Mouse (Mus musculus): ENCODE measurements around the gene Dctpp1. TPM values are rescaled to one million over a fixed set of nuclear protein-coding genes. Genes with fewer than 3 reads are reported as not detected.

The Dctpp1 gene
- polyA plus RNA-seq, 1 experiment from 2014 or later = 141 TPM

DNA sequence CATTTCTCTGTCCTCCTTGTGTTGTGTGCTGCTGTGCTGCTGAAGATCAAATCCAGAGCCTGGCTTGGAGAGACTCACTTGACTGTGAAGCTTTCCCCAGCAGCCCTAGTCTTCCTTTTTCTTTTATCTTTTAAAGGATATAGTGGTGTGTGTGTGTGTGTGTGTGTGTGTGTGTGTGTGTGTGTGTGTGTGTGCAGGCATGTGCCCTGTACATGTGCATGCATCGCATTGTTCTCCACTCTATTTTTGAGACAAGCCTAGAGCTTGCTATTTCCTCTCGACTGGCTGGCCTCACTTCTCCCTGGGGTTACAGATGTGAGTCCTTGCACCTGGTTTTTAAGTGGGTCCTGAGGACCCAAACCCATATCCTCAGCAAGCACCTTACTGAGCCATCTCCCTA lies 21.7 kb upstream of the Dctpp1 start:
- 82% methylated on average over 2 of the region's 2 CpGs for WGBS
- no peak overlapping the region for H3K4me3 ChIP-seq (replicated peaks)
- no peaks in the 10 kb centered on the region for H3K9me3 ChIP-seq (replicated peaks)
- ATAC-seq (ENCODE audit: insufficient number of reproducible peaks, low FRiP score, low TSS enrichment, low read depth) = no peak
- H3K4me2 ChIP-seq (replicated peaks) = no peak overlapping the region
- H3K36me3 ChIP-seq = no peaks in the 10 kb centered on the region
- no peaks in the 10 kb centered on the region for H3K27me3 ChIP-seq
- no peak overlapping the region for H3K27ac ChIP-seq (replicated peaks)
- no peak overlapping the region for H3K9ac ChIP-seq
- H3K4me1 ChIP-seq = no peaks in the 10 kb centered on the region

DNA sequence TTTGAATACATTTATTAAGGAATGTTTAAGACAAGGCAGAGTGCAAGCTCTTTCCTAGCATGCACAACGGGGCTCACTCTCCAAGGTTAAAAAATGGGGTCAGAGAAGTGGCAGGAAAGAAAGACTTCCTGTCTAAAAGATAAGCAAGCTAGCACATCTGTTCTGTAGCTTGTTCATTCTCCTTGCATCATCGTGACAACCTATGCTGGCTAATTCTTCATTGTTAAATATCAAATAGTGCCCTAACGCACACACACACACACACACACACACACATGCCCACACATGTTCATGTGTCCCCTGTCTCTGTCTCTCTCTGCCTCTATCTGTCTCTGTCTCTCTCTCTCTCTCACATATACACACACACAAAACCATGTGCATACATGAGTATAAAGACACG lies 20.6 kb upstream of the Dctpp1 start:
- WGBS = 76% methylated on average over 4 of the region's 4 CpGs
- H3K4me3 ChIP-seq (replicated peaks) = no peak overlapping the region
- H3K9me3 ChIP-seq (replicated peaks) = no peaks in the 10 kb centered on the region
- H3K27ac ChIP-seq (replicated peaks) = no peak overlapping the region
- ATAC-seq (ENCODE audit: insufficient number of reproducible peaks, low FRiP score, low TSS enrichment, low read depth) = no peak
- no peaks in the 10 kb centered on the region for H3K27me3 ChIP-seq
- no peaks in the 10 kb centered on the region for H3K4me1 ChIP-seq
- H3K9ac ChIP-seq = no peak overlapping the region
- no peak overlapping the region for H3K4me2 ChIP-seq (replicated peaks)
- no peaks in the 10 kb centered on the region for H3K36me3 ChIP-seq

DNA sequence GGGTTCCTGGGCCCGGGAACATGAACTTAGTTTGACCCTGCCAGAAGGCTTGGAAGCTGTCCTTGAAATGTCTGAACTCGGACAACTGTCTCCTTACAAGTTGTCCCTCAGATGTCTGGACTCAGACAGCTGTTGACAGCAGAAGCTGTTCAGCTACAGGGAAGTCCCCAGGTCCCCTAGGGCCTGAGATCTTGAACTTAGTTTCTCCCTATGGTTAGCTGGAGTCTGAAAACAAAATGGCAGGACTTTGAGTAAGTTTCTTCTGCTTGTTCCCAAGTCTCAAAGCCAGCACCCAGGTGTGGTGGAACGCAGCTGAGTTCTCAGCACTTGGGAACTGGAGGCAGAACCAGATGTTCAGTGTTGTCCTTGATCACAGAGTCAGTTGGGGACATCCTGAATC lies 19.6 kb upstream of the Dctpp1 start:
- no peak overlapping the region for H3K4me2 ChIP-seq (replicated peaks)
- WGBS = 59% methylated on average over 3 of the region's 3 CpGs

DNA sequence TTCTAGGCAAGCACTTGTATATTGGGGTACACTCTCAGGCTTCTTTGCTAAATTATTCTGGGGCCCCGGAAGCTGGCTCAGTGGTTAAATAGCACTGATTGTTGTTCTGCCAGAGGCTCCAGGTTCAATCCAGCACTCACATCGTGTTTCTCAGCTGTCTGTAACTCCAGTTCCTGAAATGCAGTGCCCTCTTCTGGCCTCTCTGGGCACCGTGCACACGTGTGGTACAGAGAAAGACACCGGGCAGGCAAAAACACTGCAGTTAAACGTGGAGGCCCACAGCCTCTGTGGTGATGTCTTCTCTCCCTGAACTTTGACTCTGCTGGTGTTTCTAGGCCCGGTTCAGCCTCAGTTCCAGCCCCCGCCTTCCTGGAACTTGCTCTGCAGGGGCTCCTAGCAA lies 17.8 kb upstream of the Dctpp1 start:
- Histone ChIP-seq H3K27ac (replicated peaks) (no peak overlapping the region), H3K36me3 (no peaks in the 10 kb centered on the region), H3K9me3 (replicated peaks) (no peaks in the 10 kb centered on the region), H3K4me3 (replicated peaks) (no peak overlapping the region), H3K4me2 (replicated peaks) (no peak overlapping the region), H3K4me1 (peaks cover 7% of the 10 kb centered on the region; the same call in 1 of the 2 replicates), H3K27me3 (no peaks in the 10 kb centered on the region), H3K9ac (no peak overlapping the region)
- 25% methylated on average over 8 of the region's 8 CpGs for WGBS
- no peak; the same call in 1 of the 2 replicates for ATAC-seq (ENCODE audit: insufficient number of reproducible peaks, low FRiP score, low TSS enrichment, low read depth)

More for the DNA sequence above, 19.6 kb upstream of the Dctpp1 start:
- no peak overlapping the region for H3K9ac ChIP-seq
- no peak overlapping the region for H3K27ac ChIP-seq (replicated peaks)
- H3K9me3 ChIP-seq (replicated peaks) = no peaks in the 10 kb centered on the region
- no peaks in the 10 kb centered on the region for H3K36me3 ChIP-seq
- H3K4me3 ChIP-seq (replicated peaks) = no peak overlapping the region
- H3K4me1 ChIP-seq = no peaks in the 10 kb centered on the region
- no peak for ATAC-seq (ENCODE audit: insufficient number of reproducible peaks, low FRiP score, low TSS enrichment, low read depth)
- no peaks in the 10 kb centered on the region for H3K27me3 ChIP-seq

DNA sequence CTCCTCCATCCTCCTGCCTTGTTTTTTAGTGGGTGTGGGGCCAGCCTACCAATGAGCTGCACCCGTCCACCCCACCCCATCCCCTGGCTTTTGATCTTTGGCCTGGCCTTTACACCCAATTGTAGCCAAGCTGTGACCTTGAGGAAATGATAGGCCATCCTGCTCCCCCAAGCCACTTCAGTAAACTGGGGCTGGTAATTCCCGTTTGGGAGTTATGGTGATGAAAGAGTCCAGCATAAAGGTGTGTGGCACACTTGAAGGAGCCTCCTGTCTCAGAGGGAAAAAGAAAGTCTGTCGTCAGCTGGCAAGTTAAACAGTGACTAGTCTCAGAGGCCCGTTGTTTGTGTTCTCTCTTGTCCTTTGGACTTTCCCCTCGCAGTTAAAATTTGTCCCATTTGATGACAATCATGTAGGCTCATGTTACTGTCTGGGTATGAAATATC lies 16.0 kb upstream of the Dctpp1 start:
- Histone ChIP-seq H3K9me3 (replicated peaks) (no peaks in the 10 kb centered on the region), H3K4me1 (peaks cover 18% of the 10 kb centered on the region), H3K27ac (replicated peaks) (no peak overlapping the region), H3K36me3 (peaks cover under 1% of the 10 kb centered on the region; the same call in 1 of the 2 replicates), H3K9ac (no peak overlapping the region), H3K27me3 (no peaks in the 10 kb centered on the region), H3K4me3 (replicated peaks) (no peak overlapping the region), H3K4me2 (replicated peaks) (no peak overlapping the region)
- WGBS = 53% methylated on average over 5 of the region's 5 CpGs
- no peak for ATAC-seq (ENCODE audit: insufficient number of reproducible peaks, low FRiP score, low TSS enrichment, low read depth)

DNA sequence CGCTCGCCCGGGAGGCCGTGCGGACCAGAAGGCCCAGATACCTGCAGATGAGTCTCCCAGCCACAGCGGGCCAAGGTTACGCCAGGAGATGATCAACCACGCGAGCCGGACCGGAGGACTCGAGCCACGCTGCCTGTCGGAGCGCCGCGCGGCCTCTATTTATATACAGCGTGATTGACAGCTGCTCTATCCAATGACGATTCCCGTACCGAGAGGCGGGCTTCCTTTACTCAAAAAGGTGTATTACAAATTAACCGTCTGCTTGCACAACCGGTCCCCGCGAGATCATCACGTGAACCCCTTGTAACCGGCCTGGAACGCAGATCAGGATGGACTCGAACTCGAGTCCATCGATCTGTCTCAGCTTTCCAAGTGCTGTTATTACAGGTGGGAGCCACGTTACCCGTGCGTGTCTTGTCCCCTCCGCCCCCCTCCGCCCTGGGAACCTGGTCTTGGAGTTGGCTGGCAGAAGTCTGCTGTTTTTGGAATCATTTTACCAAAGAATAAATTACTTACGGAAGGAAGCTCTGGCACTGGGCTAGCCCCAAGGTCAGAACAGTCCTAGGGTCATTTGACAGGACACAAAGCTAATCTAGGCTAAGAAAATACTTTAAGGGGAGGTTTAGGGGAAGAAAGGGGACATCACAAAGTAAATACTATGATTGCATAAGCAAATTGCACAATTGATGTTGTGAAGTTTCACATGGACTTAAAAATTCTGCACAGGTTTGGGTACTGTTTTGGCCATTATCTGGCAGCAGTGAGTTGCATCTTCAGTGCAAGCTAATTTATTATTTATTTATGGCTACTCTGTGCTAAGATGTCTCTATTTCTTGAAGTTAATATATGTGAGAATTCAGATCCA lies 13.6 kb upstream of the Dctpp1 start, which contains the start of gene Sephs2:
Gene Sephs2 (minus strand): TSS at position 131 of the 865 bp plus-strand sequence.
- peak within 1 kb of the TSS; percentile 84 for H3K4me3 ChIP-seq (replicated peaks)
- H3K9me3 ChIP-seq (replicated peaks) = no peaks in the 10 kb centered on the region
- H3K36me3 ChIP-seq = peaks cover 21% of the 10 kb centered on the region
- H3K4me1 ChIP-seq = peaks cover 18% of the 10 kb centered on the region
- H3K27ac ChIP-seq (replicated peaks) = peak within 1 kb of the TSS; percentile 88
- peak within 1 kb of the TSS; percentile 79 for H3K4me2 ChIP-seq (replicated peaks)
- no peak; the same call in none of the 2 replicates for ATAC-seq (ENCODE audit: insufficient number of reproducible peaks, low FRiP score, low TSS enrichment, low read depth)
- peak within 1 kb of the TSS; percentile 85 for H3K9ac ChIP-seq
- 1% methylated on average over 39 of the region's 39 CpGs for WGBS
- no peaks in the 10 kb centered on the region for H3K27me3 ChIP-seq

DNA sequence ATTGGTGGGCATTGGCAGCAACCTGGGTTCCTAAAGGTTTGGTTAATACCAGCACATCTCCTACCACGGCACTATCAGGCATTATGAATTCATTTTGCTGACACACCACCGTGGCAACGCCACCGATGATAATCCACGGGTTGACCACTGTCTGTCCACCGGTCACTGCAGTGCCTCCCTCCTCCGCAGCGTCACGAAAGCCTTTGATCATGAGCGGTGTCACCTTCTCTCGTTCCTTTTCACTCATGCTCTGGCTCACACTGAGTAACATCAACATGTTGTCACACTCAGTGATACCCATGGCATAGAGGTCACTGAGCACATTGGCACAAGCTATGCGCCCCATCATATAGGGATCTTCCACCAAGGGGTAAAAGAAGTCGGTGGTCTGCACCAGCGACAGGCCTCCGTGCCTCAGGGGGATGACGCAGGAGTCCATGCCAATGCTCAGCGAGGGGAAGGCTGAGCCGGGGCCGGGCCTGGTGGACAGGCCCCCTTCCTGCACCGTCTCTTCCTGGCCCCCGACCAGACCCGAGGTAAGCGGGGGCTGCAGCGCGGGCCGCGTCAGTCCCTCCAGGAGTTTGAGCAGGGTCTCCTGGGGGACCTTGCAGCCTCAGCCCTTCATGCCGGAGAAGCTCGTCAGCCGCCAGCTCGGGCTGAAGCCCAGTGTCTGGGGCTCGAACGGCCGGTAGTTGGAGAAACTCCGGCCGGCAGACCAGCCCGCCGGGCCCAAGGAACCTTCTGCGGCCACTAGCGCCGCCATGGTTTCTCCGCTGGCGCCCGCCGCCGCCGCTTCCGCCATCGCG lies 12.8 kb upstream of the Dctpp1 start:
- Histone ChIP-seq H3K4me3 (replicated peaks) (peak overlapping the region; percentile 84), H3K27me3 (no peaks in the 10 kb centered on the region), H3K4me2 (replicated peaks) (peak overlapping the region; percentile 79), H3K36me3 (peaks cover 28% of the 10 kb centered on the region), H3K4me1 (peaks cover 18% of the 10 kb centered on the region), H3K27ac (replicated peaks) (peak overlapping the region; percentile 88), H3K9ac (peak overlapping the region; percentile 85), H3K9me3 (replicated peaks) (no peaks in the 10 kb centered on the region)
- no peak; the same call in none of the 2 replicates for ATAC-seq (ENCODE audit: insufficient number of reproducible peaks, low FRiP score, low TSS enrichment, low read depth)
- WGBS = 16% methylated on average over 50 of the region's 50 CpGs

DNA sequence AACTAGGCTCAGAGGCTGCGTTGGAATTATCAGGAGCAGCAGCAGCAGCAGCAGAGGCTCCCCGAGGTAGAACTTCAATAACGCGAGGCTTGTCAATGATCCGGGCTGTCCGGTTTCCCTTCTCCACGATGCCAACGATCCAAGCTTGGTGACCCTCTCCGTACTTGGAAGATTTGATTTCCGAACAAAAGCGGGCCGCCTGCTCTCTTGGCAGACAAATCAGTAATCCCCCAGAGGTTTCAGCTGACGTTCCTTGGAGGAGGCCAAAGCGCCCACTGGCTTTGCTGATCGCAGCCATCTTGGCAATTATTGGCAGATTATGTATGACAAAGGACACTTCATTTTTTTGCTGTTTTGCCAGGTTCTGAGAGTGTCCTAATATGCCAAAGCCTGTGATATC lies 12.1 kb upstream of the Dctpp1 start:
- ATAC-seq (ENCODE audit: insufficient number of reproducible peaks, low FRiP score, low TSS enrichment, low read depth) = no peak
- Histone ChIP-seq H3K9me3 (replicated peaks) (no peaks in the 10 kb centered on the region), H3K9ac (no peak overlapping the region), H3K27ac (replicated peaks) (no peak overlapping the region), H3K4me2 (replicated peaks) (peak overlapping the region; percentile 79), H3K4me3 (replicated peaks) (peak overlapping the region; percentile 84), H3K27me3 (no peaks in the 10 kb centered on the region), H3K4me1 (peaks cover 18% of the 10 kb centered on the region), H3K36me3 (peaks cover 29% of the 10 kb centered on the region)
- 95% methylated on average over 15 of the region's 15 CpGs for WGBS

DNA sequence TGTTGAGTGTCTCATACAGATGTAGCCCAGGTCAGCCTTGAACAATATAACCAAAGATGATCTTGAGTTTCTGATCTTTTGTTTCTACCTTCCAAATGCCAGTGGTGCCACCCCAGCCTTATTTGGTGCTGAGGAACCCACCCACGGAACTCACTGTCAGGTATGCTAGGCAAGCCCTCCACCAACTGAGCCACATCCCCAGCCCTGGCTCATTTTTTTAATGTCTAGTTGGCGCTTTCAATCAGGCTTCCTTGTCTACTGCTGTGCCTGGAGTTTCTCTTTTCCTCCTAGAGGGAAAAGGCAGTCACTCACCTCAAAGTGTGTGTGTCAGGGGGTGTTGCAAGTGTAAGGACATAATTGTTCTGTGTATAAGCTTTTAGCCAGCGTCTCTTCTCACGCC lies 10.6 kb upstream of the Dctpp1 start:
- Histone ChIP-seq H3K4me2 (replicated peaks) (no peak overlapping the region), H3K9me3 (replicated peaks) (no peaks in the 10 kb centered on the region), H3K27ac (replicated peaks) (no peak overlapping the region), H3K36me3 (peaks cover 29% of the 10 kb centered on the region), H3K4me3 (replicated peaks) (no peak overlapping the region), H3K9ac (no peak overlapping the region), H3K4me1 (peaks cover 18% of the 10 kb centered on the region), H3K27me3 (no peaks in the 10 kb centered on the region)
- WGBS = 95% methylated on average over 4 of the region's 4 CpGs
- no peak for ATAC-seq (ENCODE audit: insufficient number of reproducible peaks, low FRiP score, low TSS enrichment, low read depth)

DNA sequence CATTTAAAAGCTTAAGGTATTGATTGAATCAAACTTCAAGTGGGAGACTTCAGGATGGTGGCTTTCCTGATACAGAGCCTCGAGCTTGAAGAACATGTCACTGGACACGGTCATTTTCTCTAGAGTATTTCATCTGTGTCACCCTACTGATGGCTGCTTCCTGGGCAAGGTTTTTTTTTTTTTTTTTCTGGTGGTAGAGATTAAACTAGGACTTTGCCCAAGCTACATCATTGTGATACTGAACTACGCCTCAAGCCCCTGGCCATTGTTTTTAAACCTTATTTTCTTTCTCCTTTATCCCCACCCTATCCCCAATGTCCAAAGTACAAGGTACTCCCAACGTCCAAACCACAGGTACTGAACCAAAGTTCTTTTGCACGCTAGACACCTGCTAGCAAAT lies 10.2 kb upstream of the Dctpp1 start:
- WGBS = 87% methylated on average over 5 of the region's 5 CpGs
- Histone ChIP-seq H3K4me2 (replicated peaks) (no peak overlapping the region), H3K9me3 (replicated peaks) (no peaks in the 10 kb centered on the region), H3K4me1 (peaks cover 18% of the 10 kb centered on the region), H3K4me3 (replicated peaks) (no peak overlapping the region), H3K27me3 (no peaks in the 10 kb centered on the region), H3K36me3 (peaks cover 29% of the 10 kb centered on the region), H3K9ac (no peak overlapping the region), H3K27ac (replicated peaks) (no peak overlapping the region)
- ATAC-seq (ENCODE audit: insufficient number of reproducible peaks, low FRiP score, low TSS enrichment, low read depth) = no peak

DNA sequence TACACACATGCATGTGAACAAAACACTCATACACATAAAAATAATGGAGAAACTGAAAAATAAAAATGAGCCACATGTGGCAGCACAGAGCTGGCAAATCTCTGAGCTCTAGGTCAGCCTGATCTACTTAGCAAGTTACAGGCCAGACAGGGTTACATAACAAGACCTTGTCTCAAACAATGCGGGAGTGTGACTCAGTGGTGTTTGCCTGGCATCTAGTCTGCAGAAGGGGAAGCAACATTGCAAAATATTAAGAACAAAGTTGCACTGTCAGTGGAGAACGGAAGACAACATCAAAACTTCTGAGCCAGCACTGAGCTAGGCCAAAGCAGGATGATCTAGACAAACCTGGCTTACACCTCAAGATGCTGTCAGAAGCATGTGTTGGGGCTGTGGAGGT lies 9.7 kb upstream of the Dctpp1 start:
- Histone ChIP-seq H3K4me1 (peaks cover 18% of the 10 kb centered on the region), H3K27me3 (no peaks in the 10 kb centered on the region), H3K9ac (no peak overlapping the region), H3K4me3 (replicated peaks) (no peak overlapping the region), H3K27ac (replicated peaks) (no peak overlapping the region), H3K9me3 (replicated peaks) (no peaks in the 10 kb centered on the region), H3K4me2 (replicated peaks) (no peak overlapping the region), H3K36me3 (peaks cover 29% of the 10 kb centered on the region)
- 81% methylated on average over 2 of the region's 2 CpGs for WGBS
- no peak for ATAC-seq (ENCODE audit: insufficient number of reproducible peaks, low FRiP score, low TSS enrichment, low read depth)
